Mouse (Mus musculus) frontal cortex, postnatal 36 days (tissue): ENCODE measurements at regions not wholly inside any gene's neighbourhood (a gene's known extent, or its start where the extent isn't known, plus 50 kb on each side); places are given as distances from the start of the nearest gene placed in this dataset.
A peak's percentile ranks its signal among the peaks of the same experiment; 100 is the strongest.
"Not testable (repeated sequence)": the region's sequence is repeated elsewhere in the genome, so short reads cannot be mapped to it uniquely, and the experiment has no call there.

Source experiments
- DNase-seq, 2 experiments: peaks; one replicate each; pipeline ENCODE4 v3.0.0; 2022; ENCODE audit warnings: low spot score in 2 of 2

- no peak for DNase-seq
Observed at GRCm38 (mm10) chr12:15654585-15654984, 162.1 kb downstream of the Trib2 start.

- DNase-seq, result no peak
Observed at GRCm38 (mm10) chr12:15653357-15653763, 163.4 kb downstream of the Trib2 start.

- DNase-seq, result no peak
Observed at GRCm38 (mm10) chr12:15651293-15651692, 165.4 kb downstream of the Trib2 start.

- DNase-seq, result no peak
Observed at GRCm38 (mm10) chr12:15649906-15650305, 166.8 kb downstream of the Trib2 start.

GRCm38 (mm10) chr12:15649226-15649625 is 167.5 kb downstream of the Trib2 start:
- no peak for DNase-seq

- no peak for DNase-seq
Observed at GRCm38 (mm10) chr12:15644074-15644672, 172.5 kb downstream of the Trib2 start.

- DNase-seq, result no peak
Observed at GRCm38 (mm10) chr12:15643669-15644068, 173.1 kb downstream of the Trib2 start.

- DNase-seq, result no peak
Observed at GRCm38 (mm10) chr12:15640320-15640719, 176.4 kb downstream of the Trib2 start.

GRCm38 (mm10) chr12:15629971-15630370 is 186.8 kb downstream of the Trib2 start:
- DNase-seq, result no peak

- DNase-seq, result no peak
Observed at GRCm38 (mm10) chr12:15619521-15619920, 197.2 kb downstream of the Trib2 start.

- no peak for DNase-seq
Observed at GRCm38 (mm10) chr12:15617312-15617711, 199.4 kb downstream of the Trib2 start.

- DNase-seq, result no peak
Observed at GRCm38 (mm10) chr12:15611847-15612580, 204.7 kb downstream of the Trib2 start.

- DNase-seq, result no peak
Observed at GRCm38 (mm10) chr12:15607091-15607490, 209.6 kb downstream of the Trib2 start.

- DNase-seq, result peak in 1 of 2 experiments; percentile 49
Observed at GRCm38 (mm10) chr12:15606095-15606494, 210.6 kb downstream of the Trib2 start.

- no peak for DNase-seq
Observed at GRCm38 (mm10) chr12:15604630-15605029, 212.1 kb downstream of the Trib2 start.

- DNase-seq, result no peak
Observed at GRCm38 (mm10) chr12:15603885-15604284, 212.8 kb downstream of the Trib2 start.

- DNase-seq, result no peak
Observed at GRCm38 (mm10) chr12:15603319-15603718, 213.4 kb downstream of the Trib2 start.

GRCm38 (mm10) chr12:15594704-15595103 is 222.0 kb downstream of the Trib2 start:
- DNase-seq, result no peak

GRCm38 (mm10) chr12:15587864-15588263 is 228.9 kb downstream of the Trib2 start:
- not testable (repeated sequence) for DNase-seq

- DNase-seq, result no peak
Observed at GRCm38 (mm10) chr12:15586706-15587442, 229.8 kb downstream of the Trib2 start.

- no peak for DNase-seq
Observed at GRCm38 (mm10) chr12:15585845-15586244, 230.9 kb downstream of the Trib2 start.

- no peak for DNase-seq
Observed at GRCm38 (mm10) chr12:15584721-15585120, 232.0 kb downstream of the Trib2 start.

GRCm38 (mm10) chr12:15566785-15567109 is 250.0 kb downstream of the Trib2 start:
- no peak for DNase-seq
